Mouse (Mus musculus): ENCODE results near the gene Cfap20. TPM values are rescaled to one million over a fixed set of nuclear protein-coding genes. Genes with fewer than 3 reads are reported as not detected.

Cfap20 gene
- 145 and 147 TPM in 2 replicates for polyA plus RNA-seq (2015; fragmentation: Nextera tagmentation; extraction: Ambion mirVana)

- Histone ChIP-seq H3K27ac (ENCODE audit: low read length) (peak within 1 kb of the TSS; percentile 85), H3K4me3 (ENCODE audit: low read length) (peak within 1 kb of the TSS; percentile 77), H3K27me3 (ENCODE audit: insufficient read depth, low read length) (no peaks in the 10 kb centered on the region), H3K4me1 (ENCODE audit: insufficient read depth, low read length) (peaks cover 25% of the 10 kb centered on the region), H3K36me3 (ENCODE audit: insufficient read depth, low read length) (no peaks in the 10 kb centered on the region), H3K9me3 (ENCODE audit: low read length) (no peaks in the 10 kb centered on the region), H3K4me2 (replicated peaks; ENCODE audit: low read depth, low read length) (peak within 1 kb of the TSS; percentile 69), H3K9ac (replicated peaks; ENCODE audit: low read length) (peak within 1 kb of the TSS; percentile 80)
- WGBS = under 1% methylated on average over 50 of the region's 51 CpGs
- peak; percentile 99 for ATAC-seq (ENCODE audit: low FRiP score, low TSS enrichment)
Observed at GRCm38 (mm10) chr8:95434686-95435439, at the start of gene Cfap20. TSS of gene Cfap20 (minus strand) at chr8:95434869.

GRCm38 (mm10) chr8:95470008-95470407, 35.3 kb upstream of the Cfap20 start:
- ATAC-seq (ENCODE audit: low FRiP score, low TSS enrichment) = no peak
- H3K4me1 ChIP-seq (ENCODE audit: insufficient read depth, low read length) = no peaks in the 10 kb centered on the region
- no peaks in the 10 kb centered on the region for H3K9me3 ChIP-seq (ENCODE audit: low read length)
- 95% methylated on average over 4 of the region's 4 CpGs for whole genome bisulfite sequencing
- no peak overlapping the region for H3K4me2 ChIP-seq (replicated peaks; ENCODE audit: low read depth, low read length)
- no peaks in the 10 kb centered on the region for H3K27me3 ChIP-seq (ENCODE audit: insufficient read depth, low read length)
- no peak overlapping the region for H3K27ac ChIP-seq (ENCODE audit: low read length)
- no peak overlapping the region for H3K9ac ChIP-seq (replicated peaks; ENCODE audit: low read length)
- no peak overlapping the region for H3K4me3 ChIP-seq (ENCODE audit: low read length)
- H3K36me3 ChIP-seq (ENCODE audit: insufficient read depth, low read length) = peaks cover 40% of the 10 kb centered on the region

- Histone ChIP-seq H3K9me3 (ENCODE audit: low read length) (no peaks in the 10 kb centered on the region), H3K4me2 (replicated peaks; ENCODE audit: low read depth, low read length) (no peak overlapping the region), H3K9ac (replicated peaks; ENCODE audit: low read length) (no peak overlapping the region), H3K4me1 (ENCODE audit: insufficient read depth, low read length) (no peaks in the 10 kb centered on the region), H3K4me3 (ENCODE audit: low read length) (no peak overlapping the region), H3K27ac (ENCODE audit: low read length) (no peak overlapping the region), H3K27me3 (ENCODE audit: insufficient read depth, low read length) (no peaks in the 10 kb centered on the region), H3K36me3 (ENCODE audit: insufficient read depth, low read length) (peaks cover 47% of the 10 kb centered on the region)
- ATAC-seq (ENCODE audit: low FRiP score, low TSS enrichment) = no peak
- WGBS = 96% methylated on average over 3 of the region's 3 CpGs
Observed at GRCm38 (mm10) chr8:95468995-95469394, 34.3 kb upstream of the Cfap20 start.

DNA sequence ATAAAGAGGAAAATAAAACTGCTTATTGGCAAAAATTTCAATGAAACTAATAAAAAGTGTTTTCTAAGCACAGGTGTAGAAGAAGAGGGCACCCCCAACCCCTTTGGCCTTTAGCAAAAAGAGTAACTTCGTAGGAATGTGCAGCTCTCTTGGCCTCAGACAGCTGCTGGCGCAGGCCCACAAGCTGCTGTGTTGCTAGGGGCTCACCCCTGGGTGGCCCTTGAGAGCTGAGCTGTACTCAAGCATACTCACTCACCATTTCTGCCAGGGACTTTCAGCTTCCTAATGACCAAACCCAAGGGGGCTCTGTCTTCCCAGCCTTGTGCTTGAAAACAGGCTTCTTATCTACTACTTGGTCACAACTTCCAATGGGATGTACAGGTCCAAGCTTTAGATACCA, 31.9 kb upstream of the Cfap20 start:
- Histone ChIP-seq H3K27ac (ENCODE audit: low read length) (no peak overlapping the region), H3K36me3 (ENCODE audit: insufficient read depth, low read length) (peaks cover 33% of the 10 kb centered on the region), H3K9me3 (ENCODE audit: low read length) (no peaks in the 10 kb centered on the region), H3K4me1 (ENCODE audit: insufficient read depth, low read length) (no peaks in the 10 kb centered on the region), H3K4me3 (ENCODE audit: low read length) (no peak overlapping the region), H3K9ac (replicated peaks; ENCODE audit: low read length) (no peak overlapping the region), H3K27me3 (ENCODE audit: insufficient read depth, low read length) (no peaks in the 10 kb centered on the region), H3K4me2 (replicated peaks; ENCODE audit: low read depth, low read length) (no peak overlapping the region)
- 87% methylated on average over 2 of the region's 2 CpGs for WGBS
- no peak for ATAC-seq (ENCODE audit: low FRiP score, low TSS enrichment)

DNA sequence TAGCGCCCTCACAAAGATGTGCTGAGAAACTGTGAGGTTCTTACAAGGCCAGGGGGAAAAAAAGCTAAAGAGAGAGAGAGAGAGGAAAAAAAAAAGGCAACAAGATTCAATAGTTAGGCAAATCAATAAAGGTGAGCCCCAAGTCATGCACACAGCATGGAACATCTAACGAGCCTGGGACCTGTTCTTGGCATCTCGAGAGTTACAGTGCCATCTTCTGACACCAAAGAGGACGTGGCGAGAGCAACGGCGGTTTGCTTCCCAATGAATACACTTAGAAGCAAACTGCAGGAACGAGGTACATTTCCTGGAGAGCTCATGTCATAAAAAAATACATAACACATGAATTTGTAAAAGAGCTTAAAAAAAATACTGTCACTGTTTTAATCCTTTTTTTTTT, 17.8 kb upstream of the Cfap20 start:
- no peaks in the 10 kb centered on the region for H3K4me1 ChIP-seq (ENCODE audit: insufficient read depth, low read length)
- no peak overlapping the region for H3K4me2 ChIP-seq (replicated peaks; ENCODE audit: low read depth, low read length)
- 69% methylated on average over 8 of the region's 8 CpGs for WGBS
- H3K9ac ChIP-seq (replicated peaks; ENCODE audit: low read length) = no peak overlapping the region
- H3K36me3 ChIP-seq (ENCODE audit: insufficient read depth, low read length) = peaks cover 75% of the 10 kb centered on the region
- no peak for ATAC-seq (ENCODE audit: low FRiP score, low TSS enrichment)
- H3K9me3 ChIP-seq (ENCODE audit: low read length) = no peaks in the 10 kb centered on the region
- H3K4me3 ChIP-seq (ENCODE audit: low read length) = no peak overlapping the region
- H3K27ac ChIP-seq (ENCODE audit: low read length) = no peak overlapping the region
- H3K27me3 ChIP-seq (ENCODE audit: insufficient read depth, low read length) = no peaks in the 10 kb centered on the region

GRCm38 (mm10) chr8:95450271-95450670, 15.6 kb upstream of the Cfap20 start:
- H3K27me3 ChIP-seq (ENCODE audit: insufficient read depth, low read length) = no peaks in the 10 kb centered on the region
- H3K27ac ChIP-seq (ENCODE audit: low read length) = no peak overlapping the region
- no peak overlapping the region for H3K4me2 ChIP-seq (replicated peaks; ENCODE audit: low read depth, low read length)
- no peaks in the 10 kb centered on the region for H3K9me3 ChIP-seq (ENCODE audit: low read length)
- 95% methylated on average over 5 of the region's 5 CpGs for WGBS
- H3K9ac ChIP-seq (replicated peaks; ENCODE audit: low read length) = no peak overlapping the region
- H3K4me1 ChIP-seq (ENCODE audit: insufficient read depth, low read length) = no peaks in the 10 kb centered on the region
- no peak for ATAC-seq (ENCODE audit: low FRiP score, low TSS enrichment)
- H3K4me3 ChIP-seq (ENCODE audit: low read length) = no peak overlapping the region
- H3K36me3 ChIP-seq (ENCODE audit: insufficient read depth, low read length) = peaks cover 55% of the 10 kb centered on the region

GRCm38 (mm10) chr8:95447661-95448060, 13.0 kb upstream of the Cfap20 start:
- no peak overlapping the region for H3K9ac ChIP-seq (replicated peaks; ENCODE audit: low read length)
- H3K4me1 ChIP-seq (ENCODE audit: insufficient read depth, low read length) = no peaks in the 10 kb centered on the region
- peaks cover 40% of the 10 kb centered on the region for H3K36me3 ChIP-seq (ENCODE audit: insufficient read depth, low read length)
- H3K4me3 ChIP-seq (ENCODE audit: low read length) = no peak overlapping the region
- H3K27ac ChIP-seq (ENCODE audit: low read length) = no peak overlapping the region
- no peak overlapping the region for H3K4me2 ChIP-seq (replicated peaks; ENCODE audit: low read depth, low read length)
- WGBS = 89% methylated on average over 7 of the region's 7 CpGs
- no peaks in the 10 kb centered on the region for H3K9me3 ChIP-seq (ENCODE audit: low read length)
- no peaks in the 10 kb centered on the region for H3K27me3 ChIP-seq (ENCODE audit: insufficient read depth, low read length)
- no peak; the same call in 1 of the 2 replicates for ATAC-seq (ENCODE audit: low FRiP score, low TSS enrichment)

- Histone ChIP-seq H3K36me3 (ENCODE audit: insufficient read depth, low read length) (peaks cover 20% of the 10 kb centered on the region), H3K4me2 (replicated peaks; ENCODE audit: low read depth, low read length) (no peak overlapping the region), H3K9ac (replicated peaks; ENCODE audit: low read length) (no peak overlapping the region), H3K9me3 (ENCODE audit: low read length) (no peaks in the 10 kb centered on the region), H3K27me3 (ENCODE audit: insufficient read depth, low read length) (no peaks in the 10 kb centered on the region), H3K4me3 (ENCODE audit: low read length) (no peak overlapping the region), H3K27ac (ENCODE audit: low read length) (no peak overlapping the region), H3K4me1 (ENCODE audit: insufficient read depth, low read length) (no peaks in the 10 kb centered on the region)
- 84% methylated on average over 4 of the region's 4 CpGs for WGBS
- no peak for ATAC-seq (ENCODE audit: low FRiP score, low TSS enrichment)
Observed at GRCm38 (mm10) chr8:95445042-95445441, 10.4 kb upstream of the Cfap20 start.

GRCm38 (mm10) chr8:95441491-95442039, 6.9 kb upstream of the Cfap20 start:
- WGBS = 51% methylated on average over 5 of the region's 5 CpGs
- Histone ChIP-seq H3K4me1 (ENCODE audit: insufficient read depth, low read length) (no peaks in the 10 kb centered on the region), H3K36me3 (ENCODE audit: insufficient read depth, low read length) (no peaks in the 10 kb centered on the region), H3K9me3 (ENCODE audit: low read length) (no peaks in the 10 kb centered on the region), H3K27me3 (ENCODE audit: insufficient read depth, low read length) (no peaks in the 10 kb centered on the region), H3K4me2 (replicated peaks; ENCODE audit: low read depth, low read length) (no peak overlapping the region), H3K27ac (ENCODE audit: low read length) (no peak overlapping the region), H3K4me3 (ENCODE audit: low read length) (no peak overlapping the region), H3K9ac (replicated peaks; ENCODE audit: low read length) (no peak overlapping the region)
- ATAC-seq (ENCODE audit: low FRiP score, low TSS enrichment) = no peak

GRCm38 (mm10) chr8:95440168-95440709, 5.6 kb upstream of the Cfap20 start:
- Histone ChIP-seq H3K9me3 (ENCODE audit: low read length) (no peaks in the 10 kb centered on the region), H3K27ac (ENCODE audit: low read length) (no peak overlapping the region), H3K36me3 (ENCODE audit: insufficient read depth, low read length) (no peaks in the 10 kb centered on the region), H3K4me1 (ENCODE audit: insufficient read depth, low read length) (no peaks in the 10 kb centered on the region), H3K4me3 (ENCODE audit: low read length) (no peak overlapping the region), H3K9ac (replicated peaks; ENCODE audit: low read length) (no peak overlapping the region), H3K4me2 (replicated peaks; ENCODE audit: low read depth, low read length) (no peak overlapping the region), H3K27me3 (ENCODE audit: insufficient read depth, low read length) (no peaks in the 10 kb centered on the region)
- no peak for ATAC-seq (ENCODE audit: low FRiP score, low TSS enrichment)
- WGBS = 91% methylated on average over 5 of the region's 5 CpGs
